Mouse (Mus musculus): ENCODE measurements around the gene Foxn3. TPM values are rescaled to one million over a fixed set of nuclear protein-coding genes. Genes with fewer than 3 reads are reported as not detected.

Gene Foxn3
- total RNA-seq (2017) = 96.6 to 128 TPM (median 99.8 TPM) in 3 replicates

GRCm38 (mm10) chr12:99563219-99564059 is at the start of gene Foxn3:
Gene Foxn3, minus strand, starts transcription at chr12:99563582.
- no peak for ATAC-seq (replicated peaks; ENCODE audit: insufficient number of reproducible peaks, low FRiP score, low TSS enrichment, poor library complexity, severe bottlenecking)

GRCm38 (mm10) chr12:99612181-99612871 is 48.9 kb upstream of the Foxn3 start:
- no peak for ATAC-seq (replicated peaks; ENCODE audit: insufficient number of reproducible peaks, low FRiP score, low TSS enrichment, poor library complexity, severe bottlenecking)

DNA sequence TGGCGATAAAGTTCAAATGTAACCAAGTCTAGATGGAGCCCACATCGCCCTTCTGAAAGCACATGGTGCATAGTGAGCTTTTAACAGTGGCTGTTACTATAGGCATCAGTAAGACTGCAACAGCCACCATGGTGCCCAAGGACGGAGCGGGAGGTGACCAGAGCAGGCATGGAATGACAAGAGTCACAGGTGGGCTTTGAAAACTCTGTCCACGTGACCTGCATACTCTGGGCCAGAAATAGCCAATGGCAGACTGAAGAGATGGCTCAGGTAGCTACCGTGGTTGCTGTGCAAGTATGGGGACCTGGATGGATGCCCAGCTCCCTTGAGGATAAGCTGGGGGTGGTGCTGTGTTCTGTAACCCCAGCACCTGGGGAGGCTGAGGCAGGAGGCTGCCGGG is 47.5 kb upstream of the Foxn3 start:
- no peak for ATAC-seq (replicated peaks; ENCODE audit: insufficient number of reproducible peaks, low FRiP score, low TSS enrichment, poor library complexity, severe bottlenecking)

DNA sequence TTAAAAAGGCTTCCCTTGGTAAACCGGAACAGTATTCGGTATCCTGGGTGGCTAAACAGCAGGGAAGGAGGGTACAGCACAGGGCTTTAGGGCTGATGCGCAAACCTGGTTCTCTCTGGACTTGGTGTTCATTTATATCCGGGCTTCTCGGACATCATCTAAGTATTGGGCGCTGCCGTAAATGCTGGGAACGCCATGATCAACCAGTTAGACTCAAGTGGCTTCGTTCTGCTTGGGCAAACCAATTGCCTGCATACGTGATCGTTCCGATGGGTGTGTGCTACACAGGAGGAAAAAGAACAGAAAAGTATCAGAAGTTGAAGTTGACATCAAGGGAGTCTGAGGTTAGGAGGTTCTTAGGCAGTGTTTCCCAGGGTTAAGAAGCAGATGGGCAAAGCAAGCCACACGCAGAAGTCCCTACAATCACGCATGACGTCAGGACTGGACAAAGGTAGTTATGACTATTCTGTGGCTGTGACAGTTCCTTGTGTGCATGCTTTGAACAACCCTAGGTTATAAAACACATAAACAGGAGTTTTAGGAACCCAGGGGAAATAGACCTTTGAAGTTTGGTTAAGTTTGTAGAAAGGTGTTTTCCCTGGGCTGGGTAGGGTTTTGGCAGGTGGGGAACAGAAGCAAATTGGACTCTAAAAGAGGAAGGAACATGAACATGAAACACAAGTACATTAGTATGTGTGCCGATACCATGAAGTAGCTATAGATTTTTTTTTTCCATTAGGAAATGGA is 46.9 kb upstream of the Foxn3 start:
- no peak for ATAC-seq (replicated peaks; ENCODE audit: insufficient number of reproducible peaks, low FRiP score, low TSS enrichment, poor library complexity, severe bottlenecking)

- no peak for ATAC-seq (replicated peaks; ENCODE audit: insufficient number of reproducible peaks, low FRiP score, low TSS enrichment, poor library complexity, severe bottlenecking)
Measured at GRCm38 (mm10) chr12:99609643-99610042, 46.3 kb upstream of the Foxn3 start.

DNA sequence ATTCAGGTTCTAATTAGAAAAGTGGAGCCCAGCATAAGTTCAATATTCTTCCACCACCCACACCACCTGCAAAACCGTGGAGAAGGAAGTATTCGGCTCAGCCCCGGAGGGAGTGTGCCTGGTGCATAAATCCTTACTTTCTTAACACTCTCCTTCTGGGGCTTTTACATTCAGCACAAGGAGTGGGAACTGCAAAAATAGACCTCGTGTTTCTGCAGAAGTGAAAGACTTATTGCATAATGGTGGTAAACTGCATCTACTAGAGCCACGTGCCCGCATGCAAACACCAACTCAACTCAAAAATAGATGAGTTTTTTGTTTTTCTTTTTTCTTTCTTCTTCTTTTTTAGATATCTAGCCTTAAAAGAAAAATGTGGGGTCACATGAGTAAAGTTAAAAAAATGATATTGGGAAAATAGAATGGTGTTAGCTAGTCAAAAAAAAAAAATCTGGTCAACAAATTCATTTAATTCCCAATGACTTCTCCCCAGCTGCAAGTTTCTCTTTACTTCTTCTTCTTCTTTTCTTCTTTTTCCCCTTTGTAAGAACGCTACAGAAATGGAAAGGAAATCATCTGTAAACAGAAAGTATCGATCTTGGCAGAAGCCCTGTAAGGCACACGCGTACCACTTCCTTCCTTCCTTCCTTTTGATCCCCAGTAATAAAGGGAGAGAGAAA is 45.0 kb upstream of the Foxn3 start:
- ATAC-seq (replicated peaks; ENCODE audit: insufficient number of reproducible peaks, low FRiP score, low TSS enrichment, poor library complexity, severe bottlenecking) = peak; percentile 77

DNA sequence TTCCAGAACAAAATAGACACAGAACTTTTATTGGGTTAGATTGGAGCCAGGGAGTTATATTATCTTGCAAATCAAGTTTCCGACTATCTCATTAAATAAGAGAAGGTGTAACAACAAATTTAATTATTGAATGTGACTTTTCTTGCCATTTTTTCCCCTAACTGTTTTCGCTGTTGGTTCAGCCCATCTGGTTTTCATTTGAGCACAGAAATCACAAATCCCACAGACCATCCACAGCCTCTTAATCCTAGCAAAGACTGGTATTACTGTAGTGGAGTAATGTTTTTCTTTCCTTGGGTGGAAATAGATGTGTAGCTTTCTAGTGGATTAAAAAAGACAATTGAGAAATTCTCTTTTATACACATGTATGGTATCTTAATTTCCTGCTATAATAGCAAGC is 40.0 kb upstream of the Foxn3 start:
- ATAC-seq (replicated peaks; ENCODE audit: insufficient number of reproducible peaks, low FRiP score, low TSS enrichment, poor library complexity, severe bottlenecking) = no peak

GRCm38 (mm10) chr12:99601841-99602240 is 38.5 kb upstream of the Foxn3 start:
- no peak for ATAC-seq (replicated peaks; ENCODE audit: insufficient number of reproducible peaks, low FRiP score, low TSS enrichment, poor library complexity, severe bottlenecking)

DNA sequence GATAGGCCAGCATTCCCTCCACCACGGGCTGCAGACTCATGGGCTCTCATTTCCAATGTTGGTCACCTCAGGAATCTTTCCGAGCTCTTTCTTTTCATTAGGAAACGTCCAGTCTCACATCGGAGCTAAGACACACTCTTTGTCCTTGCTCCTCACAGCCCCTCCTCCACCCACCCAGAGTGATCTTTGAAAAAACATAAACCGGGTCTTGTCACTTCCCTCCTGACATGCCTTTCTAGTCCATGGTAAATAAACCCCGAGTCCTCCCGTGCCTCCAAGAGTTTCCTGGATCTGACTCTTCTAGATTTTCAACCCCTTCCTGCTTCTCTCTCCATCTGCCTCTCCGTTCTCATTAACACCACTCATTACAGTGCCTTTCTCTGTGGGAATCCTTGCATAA is 38.0 kb upstream of the Foxn3 start:
- no peak for ATAC-seq (replicated peaks; ENCODE audit: insufficient number of reproducible peaks, low FRiP score, low TSS enrichment, poor library complexity, severe bottlenecking)

DNA sequence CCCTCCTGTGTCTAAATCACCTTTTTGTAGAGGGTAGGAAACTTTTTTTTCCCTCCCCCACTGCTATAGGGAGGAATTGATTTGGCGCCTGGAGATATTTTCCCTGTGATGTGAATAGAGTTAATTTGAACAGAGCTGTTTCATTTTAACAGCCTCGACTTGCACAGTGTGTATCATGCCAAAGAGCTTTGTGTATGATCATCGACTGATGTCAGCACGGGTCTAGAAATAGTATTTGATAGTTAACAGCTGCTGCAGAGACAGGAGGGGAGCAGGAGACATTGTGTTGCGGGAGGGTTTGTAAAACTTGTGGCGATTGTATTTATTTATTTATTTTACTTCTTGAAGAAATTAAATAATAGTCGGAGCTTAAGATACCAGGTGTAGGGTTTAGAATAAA is 36.2 kb upstream of the Foxn3 start:
- no peak for ATAC-seq (replicated peaks; ENCODE audit: insufficient number of reproducible peaks, low FRiP score, low TSS enrichment, poor library complexity, severe bottlenecking)

DNA sequence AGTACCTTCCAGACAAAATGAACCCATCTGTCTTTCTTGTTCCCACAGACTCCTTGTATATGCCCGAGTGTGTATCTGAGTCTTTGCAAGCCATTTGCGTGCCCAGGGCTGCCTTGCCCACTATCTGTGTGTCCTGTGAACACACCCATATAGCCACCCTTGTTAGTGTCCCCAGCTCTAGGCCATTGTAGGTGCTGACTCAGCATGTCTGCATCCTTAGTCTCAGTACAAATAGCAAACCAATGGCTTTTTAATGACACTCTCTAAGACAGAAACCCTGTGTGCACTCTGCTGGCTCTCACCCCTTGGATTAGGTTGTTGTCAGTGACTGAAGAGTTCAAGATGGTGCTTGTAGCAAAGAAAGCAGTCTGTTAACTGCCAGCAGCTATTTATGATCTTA is 33.0 kb upstream of the Foxn3 start:
- no peak for ATAC-seq (replicated peaks; ENCODE audit: insufficient number of reproducible peaks, low FRiP score, low TSS enrichment, poor library complexity, severe bottlenecking)

DNA sequence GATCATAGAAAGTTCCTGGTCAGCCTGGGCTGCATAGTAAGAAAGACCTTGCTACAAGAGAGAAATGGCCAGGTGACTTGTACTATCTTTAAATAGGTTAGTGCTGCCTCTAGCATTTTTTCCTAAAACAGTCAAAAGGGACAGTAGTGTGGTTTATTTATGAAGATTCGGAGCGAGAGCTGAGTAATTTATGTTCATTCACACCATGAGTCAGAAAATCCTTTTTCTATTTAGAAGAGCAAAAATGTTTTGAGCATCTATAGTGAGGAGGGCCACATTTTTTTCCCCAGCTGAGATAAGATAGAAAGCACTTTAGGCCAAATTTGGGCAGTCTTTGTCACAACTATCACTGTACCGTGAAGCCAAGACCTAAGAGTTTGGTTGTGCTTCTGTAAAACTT is 24.0 kb upstream of the Foxn3 start:
- no peak for ATAC-seq (replicated peaks; ENCODE audit: insufficient number of reproducible peaks, low FRiP score, low TSS enrichment, poor library complexity, severe bottlenecking)

- ATAC-seq (replicated peaks; ENCODE audit: insufficient number of reproducible peaks, low FRiP score, low TSS enrichment, poor library complexity, severe bottlenecking) = no peak
Measured at GRCm38 (mm10) chr12:99579989-99580388, 16.6 kb upstream of the Foxn3 start.

DNA sequence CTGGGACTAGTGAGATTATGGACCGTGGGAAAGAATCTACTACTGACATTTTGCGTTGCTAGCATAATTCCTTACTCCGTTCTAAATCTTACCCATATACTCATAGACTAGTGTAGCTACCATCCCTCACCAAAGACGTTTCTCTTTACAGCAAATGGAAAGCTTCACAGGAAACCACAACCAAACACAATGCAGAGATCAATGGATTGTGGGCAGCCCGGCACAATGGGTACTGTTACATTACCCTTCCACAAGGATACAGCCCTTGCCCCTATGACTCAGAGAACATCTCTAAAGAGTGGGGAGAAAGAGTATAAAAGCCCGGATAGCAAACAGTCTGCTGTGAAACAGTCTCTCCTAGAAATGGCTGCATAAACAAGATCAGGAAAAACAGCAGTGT is 13.3 kb upstream of the Foxn3 start:
- ATAC-seq (replicated peaks; ENCODE audit: insufficient number of reproducible peaks, low FRiP score, low TSS enrichment, poor library complexity, severe bottlenecking) = no peak

DNA sequence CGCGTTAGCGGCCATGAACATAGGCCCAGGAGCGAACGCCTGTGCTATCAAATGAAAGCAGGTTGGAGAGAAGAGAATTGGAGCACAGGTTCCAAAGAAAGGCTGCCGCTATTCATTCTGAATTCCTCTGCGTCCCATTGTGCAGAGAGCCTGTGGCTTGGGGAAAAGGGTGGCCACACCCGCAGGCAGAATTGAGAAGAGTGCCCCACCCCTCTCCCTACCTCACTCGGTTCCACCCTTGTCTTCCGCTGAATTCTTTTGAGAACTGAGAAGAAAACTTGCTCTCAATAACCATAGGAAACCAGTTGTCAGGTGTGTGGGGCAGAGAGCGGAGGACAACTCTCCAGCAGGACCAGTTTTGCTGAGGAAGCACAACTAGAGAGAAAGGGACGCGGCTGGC is 10.9 kb upstream of the Foxn3 start:
- ATAC-seq (replicated peaks; ENCODE audit: insufficient number of reproducible peaks, low FRiP score, low TSS enrichment, poor library complexity, severe bottlenecking) = no peak

DNA sequence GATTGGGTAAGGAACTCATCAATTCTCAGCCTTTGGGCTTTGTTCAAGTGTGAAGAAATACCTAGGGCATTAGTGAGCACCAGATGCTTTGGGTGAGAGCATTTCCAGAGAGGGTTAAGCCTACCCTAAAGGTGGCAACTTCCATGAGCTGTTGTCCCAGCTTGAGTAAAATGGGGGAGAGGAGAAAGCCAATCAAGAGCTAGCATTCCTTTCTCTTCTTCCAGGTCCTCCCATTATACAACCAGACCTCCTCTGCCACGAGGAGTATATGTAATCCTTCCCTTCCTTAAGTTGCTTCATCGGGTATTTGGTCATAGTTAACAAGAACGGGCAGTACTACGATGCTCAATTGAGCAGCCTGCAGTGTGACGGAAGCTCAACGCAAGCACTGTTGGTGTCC is 9.7 kb upstream of the Foxn3 start:
- ATAC-seq (replicated peaks; ENCODE audit: insufficient number of reproducible peaks, low FRiP score, low TSS enrichment, poor library complexity, severe bottlenecking) = no peak

GRCm38 (mm10) chr12:99571999-99572398 is 8.6 kb upstream of the Foxn3 start:
- no peak for ATAC-seq (replicated peaks; ENCODE audit: insufficient number of reproducible peaks, low FRiP score, low TSS enrichment, poor library complexity, severe bottlenecking)

DNA sequence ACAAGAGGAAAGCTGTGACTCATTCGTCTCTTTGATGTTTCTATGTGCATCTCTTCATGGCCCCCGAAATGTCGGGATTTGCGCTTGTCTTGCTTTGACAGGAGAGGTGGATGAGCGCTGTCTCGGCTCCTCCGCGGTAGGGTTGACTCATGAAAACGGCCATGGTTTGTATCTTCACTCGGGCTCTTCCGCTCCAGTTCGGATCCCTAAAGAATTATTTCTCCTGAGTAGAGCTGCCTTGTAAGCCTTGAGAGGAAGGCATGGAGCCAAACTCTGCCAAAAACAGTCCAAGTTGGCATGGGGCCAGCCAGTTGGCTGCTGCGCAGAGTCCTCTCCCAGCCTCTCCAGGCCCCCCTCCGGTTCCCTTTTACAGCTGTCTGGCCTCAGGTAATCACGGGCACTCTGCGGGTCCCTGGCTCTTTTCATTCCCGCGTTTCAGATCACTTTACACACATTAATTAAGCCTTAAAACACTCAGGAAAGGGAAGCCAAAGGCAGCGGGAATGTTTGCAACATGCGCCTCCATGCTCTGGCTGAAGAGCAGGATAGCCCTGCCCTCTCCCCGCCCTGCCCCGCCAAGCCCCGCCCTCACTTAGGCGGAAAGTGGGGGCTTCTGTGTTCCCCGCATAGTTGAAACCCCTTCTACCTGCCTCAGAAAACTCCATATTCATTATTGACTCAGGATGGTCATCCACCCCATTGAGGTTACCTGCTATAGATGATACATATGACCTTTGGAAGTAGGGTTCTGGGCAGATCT is 7.0 kb upstream of the Foxn3 start:
- ATAC-seq (replicated peaks; ENCODE audit: insufficient number of reproducible peaks, low FRiP score, low TSS enrichment, poor library complexity, severe bottlenecking) = no peak

Measured in monocyte, adult 5-6 weeks (primary cell).